Mouse (Mus musculus): Measurements from ENCODE around the gene 1700025G04Rik. TPM values are rescaled to one million over a fixed set of nuclear protein-coding genes. Genes with fewer than 3 reads are reported as not detected.
"Not testable (repeated sequence)": the region's sequence is repeated elsewhere in the genome, so short reads cannot be mapped to it uniquely, and the experiment has no call there.

The 1700025G04Rik gene
- polyA plus RNA-seq, 1 experiment from 2014 or later, result 27.7 TPM

DNA sequence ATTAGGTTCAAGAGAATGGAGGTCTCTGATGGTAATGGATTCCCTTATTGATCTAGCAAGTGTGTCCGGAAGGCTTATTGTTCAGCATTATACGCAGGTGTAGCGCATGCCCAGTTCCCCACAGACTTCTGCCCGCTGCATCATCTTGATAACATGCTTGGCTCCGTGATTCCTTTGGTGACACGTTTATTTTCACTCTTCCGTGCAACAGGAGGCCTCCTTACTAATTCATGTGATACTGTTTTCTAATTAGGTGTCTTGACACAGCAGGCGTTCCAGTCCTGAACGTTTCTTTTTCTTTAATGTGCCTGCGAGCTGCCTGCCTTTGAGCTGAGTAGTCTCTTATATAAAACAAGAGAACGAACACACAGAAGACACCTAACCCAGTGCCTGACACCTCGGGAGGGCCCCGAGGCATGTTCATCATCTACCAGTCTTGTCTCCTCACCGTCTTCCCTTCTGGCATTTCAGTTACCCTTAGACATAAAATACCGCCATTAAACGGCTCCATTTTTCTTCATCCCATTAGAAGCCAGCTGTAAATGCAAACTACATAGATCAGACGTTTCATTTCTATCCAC is 244.6 kb downstream of the 1700025G04Rik start:
- no peak overlapping the region for H3K4me3 ChIP-seq
- no peaks in the 10 kb centered on the region for H3K27me3 ChIP-seq (ENCODE audit: insufficient read depth, poor library complexity, severe bottlenecking)
- H3K9me3 ChIP-seq, result no peaks in the 10 kb centered on the region
- no peak overlapping the region for H3K27ac ChIP-seq
- 80% methylated on average over 17 of the region's 17 CpGs for WGBS
- DNase-seq (ENCODE audit: low spot score), result no peak
- peaks cover 12% of the 10 kb centered on the region for H3K4me1 ChIP-seq (replicated peaks)
- no peaks in the 10 kb centered on the region for H3K36me3 ChIP-seq

DNA sequence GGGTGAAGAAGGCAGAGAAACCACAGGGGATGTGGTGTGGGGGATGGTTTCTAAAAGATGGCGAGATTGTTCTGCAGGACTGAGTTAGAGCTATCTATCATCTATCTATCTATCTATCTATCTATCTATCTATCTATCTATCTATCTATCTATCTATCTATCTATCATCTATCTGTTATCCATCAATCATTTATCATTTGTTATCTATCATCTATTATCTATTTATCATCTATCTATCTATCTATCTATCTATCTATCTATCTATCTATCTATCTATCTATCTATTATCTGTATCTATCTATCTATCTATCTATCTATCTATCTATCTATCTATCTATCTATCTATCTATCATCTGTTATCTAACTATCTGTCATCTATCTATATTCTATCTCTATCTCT is 249.6 kb downstream of the 1700025G04Rik start:
- not testable (repeated sequence) for H3K9me3 ChIP-seq; H3K27ac ChIP-seq; H3K4me1 ChIP-seq (replicated peaks); DNase-seq (ENCODE audit: low spot score); H3K4me3 ChIP-seq; H3K36me3 ChIP-seq; H3K27me3 ChIP-seq (ENCODE audit: insufficient read depth, poor library complexity, severe bottlenecking)
- 91% methylated on average over 1 of the region's 1 CpGs for WGBS

DNA sequence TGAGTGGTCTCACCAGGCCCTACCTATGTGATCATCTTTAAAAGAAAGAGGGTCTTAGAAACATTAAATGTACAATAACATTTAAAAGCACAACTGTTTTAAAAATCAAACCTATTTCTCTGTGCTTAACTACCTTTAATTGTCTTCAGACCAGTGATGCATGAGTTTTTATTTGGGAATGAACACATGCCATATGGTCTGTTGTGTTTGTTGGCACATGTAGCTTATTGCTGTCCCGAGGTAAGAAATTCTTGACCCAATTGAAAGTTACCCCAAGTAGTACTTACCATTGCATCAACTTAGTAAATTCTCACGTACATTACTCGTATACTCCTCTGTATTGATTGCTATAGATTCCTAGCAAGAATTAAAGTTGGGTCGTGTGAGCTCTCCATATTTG is 254.7 kb downstream of the 1700025G04Rik start:
- Histone ChIP-seq H3K4me3 (no peak overlapping the region), H3K9me3 (peaks cover 15% of the 10 kb centered on the region), H3K27ac (no peak overlapping the region), H3K36me3 (no peaks in the 10 kb centered on the region), H3K27me3 (ENCODE audit: insufficient read depth, poor library complexity, severe bottlenecking) (no peaks in the 10 kb centered on the region), H3K4me1 (replicated peaks) (no peaks in the 10 kb centered on the region)
- WGBS, result 94% methylated on average over 4 of the region's 4 CpGs
- no peak for DNase-seq (ENCODE audit: low spot score)

DNA sequence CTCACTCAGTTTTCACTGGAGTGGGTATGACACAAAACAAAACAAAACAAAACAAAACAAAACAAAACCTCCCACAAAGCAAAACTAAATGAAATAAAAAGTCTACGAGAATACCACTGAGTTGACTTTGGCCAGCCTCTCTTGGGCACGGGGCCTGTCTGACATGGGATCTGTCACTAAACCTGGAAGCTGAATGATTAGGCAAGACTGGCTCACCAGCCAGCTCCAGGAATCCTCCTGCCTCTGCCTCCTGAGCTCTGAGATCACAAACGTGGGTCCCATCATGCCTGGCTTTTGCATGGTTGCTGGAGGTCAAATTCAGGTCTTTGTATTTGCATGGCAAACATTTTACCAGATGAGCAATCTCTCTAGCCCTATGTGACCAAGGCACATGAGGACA is 258.1 kb downstream of the 1700025G04Rik start:
- DNase-seq (ENCODE audit: low spot score), result no peak
- Histone ChIP-seq H3K4me3 (no peak overlapping the region), H3K27me3 (ENCODE audit: insufficient read depth, poor library complexity, severe bottlenecking) (no peaks in the 10 kb centered on the region), H3K36me3 (no peaks in the 10 kb centered on the region), H3K9me3 (peaks cover 15% of the 10 kb centered on the region), H3K27ac (no peak overlapping the region), H3K4me1 (replicated peaks) (no peaks in the 10 kb centered on the region)
- 88% methylated on average over 3 of the region's 3 CpGs for WGBS

DNA sequence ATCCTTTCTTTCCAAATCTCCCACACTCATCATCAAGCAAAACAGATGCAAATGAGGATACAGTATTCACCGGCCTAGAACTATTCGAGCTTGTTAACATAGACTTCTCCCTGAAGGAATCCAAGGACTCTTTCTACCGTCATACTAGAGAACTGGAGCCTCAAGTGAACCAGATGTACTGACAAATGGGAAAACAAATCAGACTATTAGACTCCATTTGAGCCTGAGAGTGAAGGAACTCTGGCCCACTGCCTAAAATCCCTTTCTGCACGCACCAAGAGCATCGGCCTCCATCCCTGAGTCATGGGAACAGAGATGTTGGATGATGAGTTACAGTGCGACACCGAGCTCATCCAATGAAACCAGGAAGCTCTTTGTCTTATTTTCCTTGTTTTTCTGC is 264.9 kb downstream of the 1700025G04Rik start:
- no peak overlapping the region for H3K4me3 ChIP-seq
- DNase-seq (ENCODE audit: low spot score), result no peak
- no peak overlapping the region for H3K27ac ChIP-seq
- H3K9me3 ChIP-seq, result no peaks in the 10 kb centered on the region
- H3K36me3 ChIP-seq, result no peaks in the 10 kb centered on the region
- H3K4me1 ChIP-seq (replicated peaks), result no peaks in the 10 kb centered on the region
- 92% methylated on average over 7 of the region's 7 CpGs for WGBS
- H3K27me3 ChIP-seq (ENCODE audit: insufficient read depth, poor library complexity, severe bottlenecking), result no peaks in the 10 kb centered on the region

DNA sequence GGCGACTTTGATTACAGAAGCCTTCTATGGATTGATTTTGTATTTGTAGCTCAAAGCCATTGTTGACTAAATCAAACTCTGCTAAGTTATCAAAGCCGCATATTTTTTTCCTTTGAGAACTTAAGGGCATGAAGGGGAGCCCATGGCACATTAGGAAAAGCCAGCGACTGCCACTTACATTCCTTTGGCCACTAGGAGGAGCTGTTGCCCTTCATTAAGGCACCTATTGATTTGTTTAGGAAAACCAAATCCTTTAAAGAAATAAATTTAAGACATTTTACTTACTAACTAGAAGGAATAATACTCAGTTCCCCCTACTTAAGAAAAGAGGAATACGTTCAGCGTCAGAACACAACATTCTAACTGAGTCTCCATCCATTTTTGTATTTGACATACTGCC is 269.5 kb downstream of the 1700025G04Rik start:
- H3K27me3 ChIP-seq (ENCODE audit: insufficient read depth, poor library complexity, severe bottlenecking), result no peaks in the 10 kb centered on the region
- H3K27ac ChIP-seq, result no peak overlapping the region
- no peaks in the 10 kb centered on the region for H3K9me3 ChIP-seq
- H3K4me3 ChIP-seq, result no peak overlapping the region
- peak; percentile 49 for DNase-seq (ENCODE audit: low spot score)
- H3K4me1 ChIP-seq (replicated peaks), result no peaks in the 10 kb centered on the region
- peaks cover 30% of the 10 kb centered on the region for H3K36me3 ChIP-seq
- 33% methylated on average over 5 of the region's 5 CpGs for WGBS

DNA sequence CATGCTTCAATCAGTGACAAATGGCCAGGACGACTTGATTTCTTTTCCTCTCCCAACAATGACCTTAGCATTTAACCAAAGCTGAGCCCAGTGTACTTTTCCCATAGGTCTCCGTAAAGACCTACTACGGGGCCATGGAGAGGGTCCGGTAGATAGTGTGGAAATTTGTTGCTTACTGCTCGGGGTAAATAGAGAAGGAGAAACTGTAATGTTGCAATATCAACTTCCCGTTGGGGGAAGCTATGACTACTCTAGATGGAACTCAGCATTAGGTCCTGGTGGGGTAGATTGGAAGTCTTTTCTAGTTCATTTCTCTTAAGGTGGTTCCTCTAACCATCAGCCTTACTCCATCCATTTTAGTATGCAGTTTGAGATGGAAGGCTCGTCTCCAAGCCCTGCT is 270.7 kb downstream of the 1700025G04Rik start:
- 91% methylated on average over 7 of the region's 7 CpGs for WGBS
- H3K36me3 ChIP-seq, result peaks cover 41% of the 10 kb centered on the region
- no peaks in the 10 kb centered on the region for H3K27me3 ChIP-seq (ENCODE audit: insufficient read depth, poor library complexity, severe bottlenecking)
- no peaks in the 10 kb centered on the region for H3K4me1 ChIP-seq (replicated peaks)
- H3K27ac ChIP-seq, result no peak overlapping the region
- no peak for DNase-seq (ENCODE audit: low spot score)
- no peaks in the 10 kb centered on the region for H3K9me3 ChIP-seq
- no peak overlapping the region for H3K4me3 ChIP-seq

DNA sequence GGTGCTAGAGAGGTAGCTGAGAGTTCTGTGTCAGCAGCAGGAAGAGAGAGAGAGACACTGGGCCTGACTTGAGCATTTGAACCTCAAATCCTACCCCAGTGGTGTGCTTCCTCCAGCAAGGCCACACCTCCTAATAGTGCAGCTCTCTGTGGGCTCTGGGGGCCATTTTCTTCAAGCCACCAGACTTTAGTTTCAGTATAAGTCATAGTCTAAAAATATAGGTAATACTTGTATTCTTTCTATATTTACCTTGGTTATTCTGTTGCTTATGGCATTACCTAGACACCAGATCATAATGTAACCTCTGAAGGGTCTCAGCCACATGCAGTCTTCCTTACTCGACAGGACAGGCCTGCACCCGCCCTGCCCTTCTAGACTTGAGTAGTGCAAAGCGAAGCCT is 273.9 kb downstream of the 1700025G04Rik start:
- no peaks in the 10 kb centered on the region; the same call in none of the 2 replicates for H3K4me1 ChIP-seq (replicated peaks)
- no peak overlapping the region for H3K27ac ChIP-seq
- no peak overlapping the region for H3K4me3 ChIP-seq
- no peaks in the 10 kb centered on the region for H3K9me3 ChIP-seq
- WGBS, result 89% methylated on average over 3 of the region's 3 CpGs
- no peak for DNase-seq (ENCODE audit: low spot score)
- no peaks in the 10 kb centered on the region for H3K27me3 ChIP-seq (ENCODE audit: insufficient read depth, poor library complexity, severe bottlenecking)
- peaks cover 61% of the 10 kb centered on the region for H3K36me3 ChIP-seq

DNA sequence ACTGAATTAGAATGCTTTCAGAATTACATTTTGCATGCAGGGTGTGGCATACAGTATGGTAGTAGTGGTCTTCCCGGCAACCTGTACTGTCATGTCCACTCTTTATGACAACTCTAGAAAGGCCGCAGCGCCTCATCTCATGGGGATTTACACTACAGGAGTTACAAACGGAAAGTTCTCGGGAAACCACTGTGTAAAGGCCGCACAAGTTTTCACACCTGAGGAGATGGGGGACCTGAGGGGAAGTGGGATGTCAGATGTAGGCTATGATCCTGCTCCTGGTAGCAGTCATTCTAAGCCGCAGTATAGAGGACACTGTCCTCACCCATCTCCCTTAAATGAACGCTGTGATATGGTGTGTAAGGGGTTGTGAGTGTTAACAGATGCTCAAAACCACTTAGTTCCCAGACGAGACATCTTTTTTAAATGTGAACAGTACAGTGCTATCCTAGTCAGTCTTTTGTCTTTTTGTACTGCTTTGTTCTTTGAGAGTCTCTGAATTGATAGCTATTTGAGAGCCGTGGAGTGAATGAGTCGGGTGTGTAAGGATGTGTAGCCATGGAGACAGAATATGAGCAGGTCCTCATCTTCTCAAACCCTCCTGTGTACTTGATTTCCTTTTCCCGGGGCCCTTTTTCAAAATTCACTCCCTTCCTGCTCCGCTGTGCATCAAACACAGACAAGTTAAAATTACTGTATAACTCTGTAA is 277.8 kb downstream of the 1700025G04Rik start:
- Histone ChIP-seq H3K9me3 (no peaks in the 10 kb centered on the region), H3K4me1 (replicated peaks) (peaks cover 7% of the 10 kb centered on the region), H3K27ac (no peak overlapping the region), H3K4me3 (no peak overlapping the region), H3K27me3 (ENCODE audit: insufficient read depth, poor library complexity, severe bottlenecking) (no peaks in the 10 kb centered on the region), H3K36me3 (peaks cover 67% of the 10 kb centered on the region)
- WGBS, result 85% methylated on average over 13 of the region's 13 CpGs
- no peak for DNase-seq (ENCODE audit: low spot score)

DNA sequence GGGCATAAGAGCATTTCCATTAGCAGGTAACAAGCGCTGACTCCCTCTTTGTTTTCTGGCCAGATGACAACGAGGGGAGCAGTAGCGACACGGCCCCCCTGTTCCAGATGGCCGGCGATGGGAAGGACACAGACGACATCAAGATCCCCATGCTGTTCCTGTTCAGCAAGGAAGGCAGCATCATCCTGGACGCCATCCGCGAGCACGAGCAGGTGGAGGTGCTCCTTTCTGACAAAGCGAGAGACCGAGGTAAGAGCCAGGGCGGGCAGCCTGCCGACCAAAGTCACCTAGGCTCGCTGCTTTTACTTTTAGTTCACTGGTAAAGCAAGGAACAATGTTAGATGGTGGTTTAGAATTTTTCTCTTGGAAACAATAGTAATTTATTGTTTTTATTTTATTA is 278.5 kb downstream of the 1700025G04Rik start:
- Histone ChIP-seq H3K4me1 (replicated peaks) (peaks cover 7% of the 10 kb centered on the region), H3K4me3 (no peak overlapping the region), H3K27me3 (ENCODE audit: insufficient read depth, poor library complexity, severe bottlenecking) (no peaks in the 10 kb centered on the region), H3K36me3 (peaks cover 68% of the 10 kb centered on the region), H3K27ac (no peak overlapping the region), H3K9me3 (no peaks in the 10 kb centered on the region)
- 90% methylated on average over 16 of the region's 16 CpGs for WGBS
- no peak for DNase-seq (ENCODE audit: low spot score)

DNA sequence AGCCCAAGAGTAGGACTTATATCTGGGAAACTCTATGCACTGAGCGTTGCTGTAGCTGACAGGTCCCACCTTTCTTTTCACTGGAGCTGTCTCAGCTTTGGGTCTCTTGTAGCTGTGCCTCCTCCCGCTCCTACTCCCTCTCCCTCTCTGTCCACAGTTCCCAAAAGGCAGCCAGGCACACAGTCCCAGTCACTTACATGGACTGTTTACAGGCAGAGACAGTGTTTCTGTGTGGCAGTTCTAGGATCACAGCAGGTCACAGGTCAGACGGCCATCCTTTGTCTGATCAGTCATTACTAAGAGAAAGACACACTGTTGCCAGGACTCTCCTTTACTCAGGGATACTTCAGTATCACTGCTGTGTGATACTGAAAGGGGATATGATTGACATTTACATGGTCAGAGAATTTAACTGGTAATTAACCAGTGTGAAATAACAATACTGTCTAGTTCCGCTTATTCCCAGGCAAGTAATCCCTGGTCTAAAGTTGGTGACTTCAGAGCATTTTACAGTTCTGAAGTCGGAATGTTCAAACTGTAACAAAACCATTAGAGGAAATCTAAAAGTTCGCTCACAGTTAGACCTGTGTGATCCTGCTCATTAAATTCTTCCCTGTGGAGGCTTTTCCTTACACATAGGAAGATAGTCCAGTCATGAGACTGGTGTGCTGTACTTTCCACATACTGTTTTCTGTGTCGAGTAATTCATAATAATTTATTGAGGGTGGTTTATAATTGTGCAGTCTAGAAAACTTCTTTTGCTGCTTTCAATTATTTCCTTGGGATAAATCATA is 279.1 kb downstream of the 1700025G04Rik start:
- H3K36me3 ChIP-seq, result peaks cover 66% of the 10 kb centered on the region
- peak; percentile 44 for DNase-seq (ENCODE audit: low spot score)
- no peak overlapping the region for H3K4me3 ChIP-seq
- 61% methylated on average over 7 of the region's 7 CpGs for WGBS
- H3K27ac ChIP-seq, result no peak overlapping the region
- peaks cover 7% of the 10 kb centered on the region for H3K4me1 ChIP-seq (replicated peaks)
- H3K27me3 ChIP-seq (ENCODE audit: insufficient read depth, poor library complexity, severe bottlenecking), result no peaks in the 10 kb centered on the region
- H3K9me3 ChIP-seq, result no peaks in the 10 kb centered on the region

DNA sequence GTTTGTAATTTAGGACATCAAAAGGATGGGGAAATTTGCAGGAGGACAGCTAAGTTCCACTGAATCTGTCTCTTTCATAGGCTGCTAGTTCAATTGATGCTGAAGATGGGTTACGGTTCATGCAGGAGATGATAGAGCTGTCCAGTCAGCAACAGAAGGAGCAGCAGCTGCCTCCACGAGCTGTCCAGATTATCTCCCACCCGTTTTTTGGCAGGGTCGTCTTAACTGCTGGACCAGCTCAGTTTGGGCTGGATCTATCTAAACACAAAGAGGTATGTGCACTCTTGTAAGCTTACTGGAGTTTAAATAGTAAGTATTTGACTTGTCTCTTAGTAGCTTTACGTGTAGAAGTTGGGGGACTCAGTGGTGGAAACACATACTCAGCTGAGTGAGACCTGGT is 282.6 kb downstream of the 1700025G04Rik start:
- Histone ChIP-seq H3K9me3 (no peaks in the 10 kb centered on the region), H3K4me1 (replicated peaks) (peaks cover 7% of the 10 kb centered on the region), H3K4me3 (no peak overlapping the region), H3K27me3 (ENCODE audit: insufficient read depth, poor library complexity, severe bottlenecking) (no peaks in the 10 kb centered on the region), H3K36me3 (peaks cover 64% of the 10 kb centered on the region), H3K27ac (no peak overlapping the region)
- 91% methylated on average over 5 of the region's 5 CpGs for WGBS
- no peak for DNase-seq (ENCODE audit: low spot score)

DNA sequence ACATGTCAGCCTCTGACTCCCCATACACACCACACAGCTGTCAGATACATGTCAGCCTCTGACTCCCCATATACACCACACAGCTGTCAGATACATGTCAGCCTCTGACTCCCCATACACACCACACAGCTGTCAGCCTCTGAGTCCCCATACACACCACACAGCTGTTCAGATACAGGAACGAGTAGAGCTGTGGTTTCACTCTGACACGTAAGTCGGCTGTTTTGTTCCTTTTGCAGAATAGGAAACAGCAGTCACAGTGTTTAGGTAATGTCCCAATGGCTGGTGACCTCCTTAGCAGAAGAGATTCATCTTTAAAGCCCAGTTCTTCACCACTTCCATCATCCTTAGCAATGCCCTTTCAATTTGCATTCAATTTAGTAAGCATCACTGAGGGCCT is 287.1 kb downstream of the 1700025G04Rik start:
- not testable (repeated sequence) for H3K4me3 ChIP-seq; H3K4me1 ChIP-seq (replicated peaks); H3K27me3 ChIP-seq (ENCODE audit: insufficient read depth, poor library complexity, severe bottlenecking); H3K27ac ChIP-seq; DNase-seq (ENCODE audit: low spot score); H3K9me3 ChIP-seq
- 83% methylated on average over 3 of the region's 3 CpGs for WGBS
- H3K36me3 ChIP-seq, result peaks cover 71% of the 10 kb centered on the region

Measured in hindbrain, embryonic 10.5 days (tissue).